Mouse (Mus musculus): ENCODE data around the gene Per3. TPM values are rescaled to one million over a fixed set of nuclear protein-coding genes. Genes with fewer than 3 reads are reported as not detected.

The Per3 gene
- polyA plus RNA-seq, 1 experiment from 2014 or later: 4.1 TPM

DNA sequence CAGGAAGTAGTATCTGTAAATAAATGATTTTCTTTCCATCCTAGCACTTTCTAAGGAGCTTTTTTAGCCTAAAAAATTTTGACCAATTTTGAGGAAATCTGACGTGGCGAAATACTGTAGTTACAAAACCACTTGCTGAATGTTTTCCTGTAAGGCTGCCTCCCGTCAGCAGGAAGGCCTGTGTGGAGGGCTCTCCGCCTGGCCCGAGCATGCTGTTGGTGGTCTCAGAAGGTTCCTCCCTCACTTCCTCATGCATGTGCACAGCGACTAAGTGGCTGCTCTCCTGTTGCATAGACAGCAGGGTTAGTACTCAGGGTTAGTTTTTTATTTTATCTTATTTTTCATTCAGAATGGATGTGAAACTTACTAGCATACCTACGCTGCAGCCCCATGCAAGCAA lies 26.5 kb upstream of the Per3 start:
- Histone ChIP-seq H3K9me3 (ENCODE audit: control insufficient read depth, low read length) (no peaks in the 10 kb centered on the region), H3K4me2 (ENCODE audit: low read length) (no peak overlapping the region), H3K36me3 (ENCODE audit: control insufficient read depth, insufficient read depth, low read length) (peaks cover 50% of the 10 kb centered on the region), H3K4me3 (ENCODE audit: low read length) (no peak overlapping the region), H3K27me3 (replicated peaks; ENCODE audit: control insufficient read depth, insufficient read depth, low read length) (no peaks in the 10 kb centered on the region), H3K4me1 (ENCODE audit: control insufficient read depth, insufficient read depth, low read depth, low read length) (no peaks in the 10 kb centered on the region), H3K27ac (ENCODE audit: low read depth, low read length) (no peak overlapping the region), H3K9ac (ENCODE audit: low read depth, low read length) (no peak overlapping the region)
- WGBS: 91% methylated on average over 7 of the region's 7 CpGs
- no peak for ATAC-seq

DNA sequence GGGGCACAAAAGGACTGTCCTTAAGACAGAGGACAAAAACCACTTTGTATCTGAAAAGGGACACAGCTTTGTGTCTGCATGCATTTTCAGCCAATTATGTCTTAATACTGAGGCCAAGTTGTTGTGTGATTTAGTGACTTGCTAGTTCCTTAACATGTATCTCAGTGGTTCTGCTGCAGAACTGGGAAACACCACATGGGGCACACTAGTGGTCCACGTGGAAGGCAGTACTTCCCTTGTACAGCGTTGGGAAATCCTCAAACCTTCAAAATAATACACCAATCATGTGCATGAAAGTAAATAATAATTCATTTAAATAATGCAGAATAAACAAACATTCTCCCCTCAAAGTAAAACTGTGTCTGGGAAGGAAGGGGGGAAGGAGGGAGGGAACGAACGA lies 24.3 kb upstream of the Per3 start:
- Histone ChIP-seq H3K27me3 (replicated peaks; ENCODE audit: control insufficient read depth, insufficient read depth, low read length) (no peaks in the 10 kb centered on the region), H3K4me2 (ENCODE audit: low read length) (no peak overlapping the region), H3K4me1 (ENCODE audit: control insufficient read depth, insufficient read depth, low read depth, low read length) (no peaks in the 10 kb centered on the region), H3K9me3 (ENCODE audit: control insufficient read depth, low read length) (no peaks in the 10 kb centered on the region), H3K9ac (ENCODE audit: low read depth, low read length) (no peak overlapping the region), H3K4me3 (ENCODE audit: low read length) (no peak overlapping the region), H3K27ac (ENCODE audit: low read depth, low read length) (no peak overlapping the region), H3K36me3 (ENCODE audit: control insufficient read depth, insufficient read depth, low read length) (peaks cover 39% of the 10 kb centered on the region)
- no peak for ATAC-seq
- WGBS: 76% methylated on average over 4 of the region's 4 CpGs

DNA sequence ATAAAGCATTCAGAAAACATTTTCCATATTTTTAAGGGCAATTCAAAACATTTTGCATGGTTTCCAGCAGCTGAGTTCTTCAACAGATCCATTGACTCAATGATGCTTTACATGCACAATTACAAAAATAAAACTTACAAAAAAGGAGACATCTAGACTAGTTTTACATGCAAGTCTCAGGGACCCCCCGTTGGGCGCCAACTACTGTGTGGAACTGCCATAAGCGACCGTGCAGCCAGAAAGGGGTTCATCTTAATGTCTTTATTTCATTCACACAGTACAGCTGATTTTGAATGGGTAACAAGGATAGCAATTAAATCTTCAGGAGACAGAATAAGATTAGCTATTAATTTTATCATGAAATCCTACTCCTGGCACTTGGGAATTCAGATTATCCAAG lies 15.1 kb upstream of the Per3 start:
- WGBS: 87% methylated on average over 4 of the region's 4 CpGs
- peaks cover 13% of the 10 kb centered on the region; the same call in 1 of the 2 replicates for H3K36me3 ChIP-seq (ENCODE audit: control insufficient read depth, insufficient read depth, low read length)
- H3K27ac ChIP-seq (ENCODE audit: low read depth, low read length): no peak overlapping the region
- no peak overlapping the region for H3K4me2 ChIP-seq (ENCODE audit: low read length)
- H3K9ac ChIP-seq (ENCODE audit: low read depth, low read length): no peak overlapping the region
- no peak for ATAC-seq
- H3K4me1 ChIP-seq (ENCODE audit: control insufficient read depth, insufficient read depth, low read depth, low read length): peaks cover 9% of the 10 kb centered on the region
- no peak overlapping the region for H3K4me3 ChIP-seq (ENCODE audit: low read length)
- no peaks in the 10 kb centered on the region for H3K27me3 ChIP-seq (replicated peaks; ENCODE audit: control insufficient read depth, insufficient read depth, low read length)
- H3K9me3 ChIP-seq (ENCODE audit: control insufficient read depth, low read length): no peaks in the 10 kb centered on the region

GRCm38 (mm10) chr4:151058634-151059033 lies 14.2 kb upstream of the Per3 start:
- Histone ChIP-seq H3K9me3 (ENCODE audit: control insufficient read depth, low read length) (no peaks in the 10 kb centered on the region), H3K9ac (ENCODE audit: low read depth, low read length) (no peak overlapping the region; the same call in 1 of the 2 replicates), H3K4me1 (ENCODE audit: control insufficient read depth, insufficient read depth, low read depth, low read length) (peaks cover 12% of the 10 kb centered on the region), H3K4me2 (ENCODE audit: low read length) (peak overlapping the region; percentile 62), H3K4me3 (ENCODE audit: low read length) (no peak overlapping the region), H3K36me3 (ENCODE audit: control insufficient read depth, insufficient read depth, low read length) (peaks cover 15% of the 10 kb centered on the region; the same call in 1 of the 2 replicates), H3K27ac (ENCODE audit: low read depth, low read length) (no peak overlapping the region), H3K27me3 (replicated peaks; ENCODE audit: control insufficient read depth, insufficient read depth, low read length) (no peaks in the 10 kb centered on the region)
- 73% methylated on average over 4 of the region's 4 CpGs for WGBS
- ATAC-seq: no peak

DNA sequence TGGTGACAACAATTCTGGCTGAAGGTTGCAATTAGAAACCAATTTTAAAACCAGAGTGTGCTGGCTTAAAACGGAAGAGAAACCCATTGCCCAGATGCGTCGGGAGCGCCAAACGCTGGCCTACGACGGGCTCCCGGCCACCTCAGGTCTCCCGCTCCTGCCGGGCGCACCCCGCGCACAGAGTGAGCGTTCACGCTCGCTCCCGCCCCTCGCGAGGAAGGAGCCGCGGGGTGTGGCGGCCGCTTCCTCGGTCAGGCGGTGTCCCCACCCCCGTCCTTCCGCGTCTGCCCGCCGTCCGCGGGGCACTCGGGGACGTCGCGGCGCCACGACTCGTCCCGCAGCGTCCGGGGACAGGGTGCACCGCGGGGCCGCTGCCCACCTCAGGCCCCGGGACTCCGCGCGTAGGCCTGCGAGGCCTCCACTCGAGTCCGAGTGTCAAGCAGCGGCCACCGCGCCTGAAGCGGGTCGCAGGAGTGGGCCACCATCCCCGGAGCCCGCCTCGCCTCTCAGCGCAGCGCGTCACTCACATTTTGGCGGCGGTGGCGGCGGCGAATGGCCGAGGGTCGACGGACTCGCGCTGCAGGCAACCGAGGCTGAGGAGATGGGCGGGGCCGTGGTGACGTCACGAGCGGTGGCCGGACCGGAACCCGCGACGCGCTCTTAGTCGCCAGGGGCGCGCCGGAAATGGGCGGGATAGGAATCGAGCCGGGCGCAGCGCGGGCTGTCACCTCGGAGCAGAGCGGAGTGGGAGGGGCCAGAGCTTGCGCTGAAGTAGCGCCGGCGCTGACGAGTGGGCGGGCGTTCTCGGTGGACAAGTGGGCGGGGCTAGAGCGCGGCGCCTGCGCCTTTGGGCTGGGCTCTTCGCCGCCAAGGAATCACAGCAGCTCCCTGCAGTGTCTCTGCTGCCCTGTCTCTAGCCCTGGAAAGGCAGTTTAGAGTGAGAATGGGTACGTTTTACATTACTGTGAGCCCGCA lies 13.2 kb upstream of the Per3 start, which contains the start of gene Vamp3:
Gene Vamp3, minus strand, starts transcription at position 617 of the 975 bp plus-strand sequence.
- WGBS: under 1% methylated on average over 114 of the region's 114 CpGs
- no peaks in the 10 kb centered on the region for H3K9me3 ChIP-seq (ENCODE audit: control insufficient read depth, low read length)
- peak within 1 kb of the TSS; percentile 80 for H3K4me2 ChIP-seq (ENCODE audit: low read length)
- peak; percentile 99 for ATAC-seq
- H3K27ac ChIP-seq (ENCODE audit: low read depth, low read length): peak within 1 kb of the TSS; percentile 96
- peak within 1 kb of the TSS; percentile 96 for H3K9ac ChIP-seq (ENCODE audit: low read depth, low read length)
- peak within 1 kb of the TSS; percentile 95 for H3K4me3 ChIP-seq (ENCODE audit: low read length)
- H3K36me3 ChIP-seq (ENCODE audit: control insufficient read depth, insufficient read depth, low read length): peaks cover 15% of the 10 kb centered on the region
- H3K27me3 ChIP-seq (replicated peaks; ENCODE audit: control insufficient read depth, insufficient read depth, low read length): no peaks in the 10 kb centered on the region
- H3K4me1 ChIP-seq (ENCODE audit: control insufficient read depth, insufficient read depth, low read depth, low read length): peaks cover 12% of the 10 kb centered on the region

DNA sequence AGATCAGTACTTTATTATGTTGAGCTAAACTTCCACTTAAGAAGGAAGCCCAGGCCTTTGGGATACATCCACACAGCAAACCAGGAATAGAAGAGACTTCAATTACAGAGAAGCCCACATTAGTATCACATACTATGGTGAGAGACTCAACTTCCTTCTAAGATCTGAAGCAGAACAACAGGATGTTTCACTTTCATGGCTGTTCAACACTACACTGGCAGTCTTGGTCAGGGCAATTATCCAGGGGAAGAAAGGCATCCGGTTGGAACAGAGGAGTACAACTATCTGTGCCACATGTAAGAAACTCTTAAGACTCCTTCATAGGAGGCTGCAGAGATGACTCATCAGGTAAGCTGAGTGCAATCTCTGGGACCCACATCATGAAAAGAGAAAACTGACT lies 6.7 kb upstream of the Per3 start:
- ATAC-seq: no peak
- WGBS: 96% methylated on average over 1 of the region's 1 CpGs
- Histone ChIP-seq H3K4me1 (ENCODE audit: control insufficient read depth, insufficient read depth, low read depth, low read length) (peaks cover 4% of the 10 kb centered on the region), H3K27ac (ENCODE audit: low read depth, low read length) (no peak overlapping the region), H3K36me3 (ENCODE audit: control insufficient read depth, insufficient read depth, low read length) (peaks cover 21% of the 10 kb centered on the region), H3K4me2 (ENCODE audit: low read length) (no peak overlapping the region), H3K9me3 (ENCODE audit: control insufficient read depth, low read length) (no peaks in the 10 kb centered on the region), H3K9ac (ENCODE audit: low read depth, low read length) (no peak overlapping the region), H3K27me3 (replicated peaks; ENCODE audit: control insufficient read depth, insufficient read depth, low read length) (no peaks in the 10 kb centered on the region), H3K4me3 (ENCODE audit: low read length) (no peak overlapping the region)

- Histone ChIP-seq H3K27me3 (replicated peaks; ENCODE audit: control insufficient read depth, insufficient read depth, low read length) (0 out of 2 replicates have a peak, but pooled peaks cover 2% of the 10 kb centered on the region), H3K27ac (ENCODE audit: low read depth, low read length) (no peak overlapping the region), H3K4me1 (ENCODE audit: control insufficient read depth, insufficient read depth, low read depth, low read length) (peaks cover 9% of the 10 kb centered on the region; the same call in 1 of the 2 replicates), H3K9me3 (ENCODE audit: control insufficient read depth, low read length) (no peaks in the 10 kb centered on the region), H3K4me2 (ENCODE audit: low read length) (no peak overlapping the region), H3K9ac (ENCODE audit: low read depth, low read length) (no peak overlapping the region), H3K36me3 (ENCODE audit: control insufficient read depth, insufficient read depth, low read length) (peaks cover 14% of the 10 kb centered on the region), H3K4me3 (ENCODE audit: low read length) (no peak overlapping the region)
- no peak for ATAC-seq
- 90% methylated on average over 3 of the region's 3 CpGs for WGBS
Observed at GRCm38 (mm10) chr4:151046524-151046923, 2.1 kb upstream of the Per3 start.

DNA sequence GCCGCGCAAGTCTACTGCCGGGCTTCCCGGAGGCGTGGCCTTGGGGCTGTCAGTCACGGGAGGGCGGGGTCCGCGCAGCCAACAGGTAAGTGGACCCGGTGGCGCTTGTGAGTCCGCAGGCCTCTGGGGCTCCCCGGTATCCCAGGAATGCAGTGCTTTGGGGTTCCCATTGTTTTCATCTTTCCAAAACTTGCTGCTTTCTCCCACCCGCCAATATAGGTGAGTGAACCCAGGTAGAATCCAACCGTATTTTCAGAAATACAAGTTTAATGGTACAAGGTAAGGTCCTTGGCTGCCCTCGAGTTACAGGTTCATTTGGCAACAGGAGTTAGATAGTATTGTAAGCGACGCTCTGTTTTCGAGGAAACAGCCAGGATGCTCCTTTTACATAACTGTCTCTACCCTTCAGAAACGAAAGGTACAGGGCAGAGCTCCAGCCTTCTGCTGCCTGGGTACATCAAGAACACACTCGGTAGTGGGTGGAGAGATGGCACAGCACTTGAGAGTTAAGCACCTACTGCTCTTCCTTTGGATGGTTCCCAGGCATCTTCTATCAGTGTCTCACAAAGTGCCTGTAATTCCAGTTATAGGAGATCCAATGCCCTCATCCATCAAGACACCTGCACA lies 592 bp upstream of the Per3 start:
- peak overlapping the region; percentile 67 for H3K9ac ChIP-seq (ENCODE audit: low read depth, low read length)
- peaks cover 9% of the 10 kb centered on the region; the same call in 1 of the 2 replicates for H3K4me1 ChIP-seq (ENCODE audit: control insufficient read depth, insufficient read depth, low read depth, low read length)
- H3K4me3 ChIP-seq (ENCODE audit: low read length): peak overlapping the region; percentile 67
- no peak for ATAC-seq
- 5% methylated on average over 21 of the region's 21 CpGs for WGBS
- H3K9me3 ChIP-seq (ENCODE audit: control insufficient read depth, low read length): no peaks in the 10 kb centered on the region
- H3K36me3 ChIP-seq (ENCODE audit: control insufficient read depth, insufficient read depth, low read length): peaks cover 11% of the 10 kb centered on the region; the same call in 1 of the 2 replicates
- H3K27ac ChIP-seq (ENCODE audit: low read depth, low read length): 0 out of 2 replicates have a peak overlapping the region, but pooled peaks have one; percentile 15
- H3K4me2 ChIP-seq (ENCODE audit: low read length): peak overlapping the region; percentile 99
- H3K27me3 ChIP-seq (replicated peaks; ENCODE audit: control insufficient read depth, insufficient read depth, low read length): 0 out of 2 replicates have a peak, but pooled peaks cover 2% of the 10 kb centered on the region

- no peak overlapping the region; the same call in 1 of the 2 replicates for H3K4me3 ChIP-seq (ENCODE audit: low read length)
- H3K9ac ChIP-seq (ENCODE audit: low read depth, low read length): no peak overlapping the region
- WGBS: 43% methylated on average over 5 of the region's 5 CpGs
- H3K27me3 ChIP-seq (replicated peaks; ENCODE audit: control insufficient read depth, insufficient read depth, low read length): 0 out of 2 replicates have a peak, but pooled peaks cover 2% of the 10 kb centered on the region
- 0 out of 2 replicates have a peak, but pooled peaks cover 3% of the 10 kb centered on the region for H3K36me3 ChIP-seq (ENCODE audit: control insufficient read depth, insufficient read depth, low read length)
- H3K27ac ChIP-seq (ENCODE audit: low read depth, low read length): no peak overlapping the region
- H3K9me3 ChIP-seq (ENCODE audit: control insufficient read depth, low read length): no peaks in the 10 kb centered on the region
- ATAC-seq: no peak
- H3K4me1 ChIP-seq (ENCODE audit: control insufficient read depth, insufficient read depth, low read depth, low read length): peaks cover 9% of the 10 kb centered on the region; the same call in 1 of the 2 replicates
- H3K4me2 ChIP-seq (ENCODE audit: low read length): peak overlapping the region; percentile 99
Observed at GRCm38 (mm10) chr4:151043281-151043680, 1.2 kb downstream of the Per3 start.

All from hindbrain, embryonic 16.5 days (tissue).